Mouse (Mus musculus) liver, embryonic 15.5 days (tissue): Measurements from ENCODE around the gene Depdc5. TPM values are rescaled to one million over a fixed set of nuclear protein-coding genes. Genes with fewer than 3 reads are reported as not detected.

Experiments used
- ATAC-seq: fragments of 200-750 bp; cut with Nextera tagmentation; 2 replicates; pipeline ENCODE4 v1.8.0; 2017; ENCODE audit warnings: moderate number of reproducible peaks, mild to moderate bottlenecking, moderate library complexity; ENCODE audit not compliant: insufficient read depth
- H3K27ac ChIP-seq: fragments of 300-500 bp; sonication (generic); replicated peaks from 2 replicates; pipeline ENCODE4 v1.5.1; 2015; ENCODE audit warnings: mild to moderate bottlenecking, inconsistent platforms
- H3K27me3 ChIP-seq: fragments of 300-500 bp; sonication (generic); 2 replicates; pipeline ENCODE4 v1.6.1; 2015; ENCODE audit warnings: mild to moderate bottlenecking, inconsistent platforms
- H3K36me3 ChIP-seq: fragments of 300-500 bp; sonication (generic); replicated peaks from 2 replicates; pipeline ENCODE4 v1.6.1; 2015; ENCODE audit warnings: moderate library complexity, mild to moderate bottlenecking, inconsistent platforms
- H3K4me1 ChIP-seq: fragments of 300-500 bp; sonication (generic); replicated peaks from 2 replicates; pipeline ENCODE4 v1.6.1; 2015; ENCODE audit warnings: inconsistent platforms
- H3K4me2 ChIP-seq: fragments of 300-500 bp; sonication (generic); 2 replicates; pipeline ENCODE4 v1.6.1; 2015; ENCODE audit warnings: moderate library complexity, mild to moderate bottlenecking, inconsistent platforms
- H3K4me3 ChIP-seq: fragments of 300-500 bp; sonication (generic); replicated peaks from 2 replicates; pipeline ENCODE4 v1.5.1; 2015; ENCODE audit warnings: mild to moderate bottlenecking, inconsistent platforms
- H3K9ac ChIP-seq: fragments of 300-500 bp; sonication (generic); 2 replicates; pipeline ENCODE4 v1.6.1; 2015; ENCODE audit warnings: moderate library complexity, mild to moderate bottlenecking, inconsistent platforms
- H3K9me3 ChIP-seq: fragments of 300-500 bp; sonication (generic); replicated peaks from 2 replicates; pipeline ENCODE4 v1.6.1; 2016; ENCODE audit warnings: inconsistent platforms
- WGBS: fragments of 180-500 bp; shearing (Covaris S2); methylation state at CpG from one replicate; pipeline ENCODE4 v1.1.7; 2015; ENCODE audit warnings: mixed read lengths; ENCODE audit not compliant: insufficient replicate concordance; 5-methylcytosine and 5-hydroxymethylcytosine counted together
- polyA plus RNA-seq: library from polyadenylated mRNA; unstranded; fragments of >200 nt; fragmentation: Nextera tagmentation; extraction: Ambion mirVana; gene quantifications from 2 replicates; pipeline ENCODE4 v1.2.1, GENCODE M21; 2015

Depdc5 gene
- polyA plus RNA-seq, 1 experiment from 2014 or later, result 6.4 TPM

DNA sequence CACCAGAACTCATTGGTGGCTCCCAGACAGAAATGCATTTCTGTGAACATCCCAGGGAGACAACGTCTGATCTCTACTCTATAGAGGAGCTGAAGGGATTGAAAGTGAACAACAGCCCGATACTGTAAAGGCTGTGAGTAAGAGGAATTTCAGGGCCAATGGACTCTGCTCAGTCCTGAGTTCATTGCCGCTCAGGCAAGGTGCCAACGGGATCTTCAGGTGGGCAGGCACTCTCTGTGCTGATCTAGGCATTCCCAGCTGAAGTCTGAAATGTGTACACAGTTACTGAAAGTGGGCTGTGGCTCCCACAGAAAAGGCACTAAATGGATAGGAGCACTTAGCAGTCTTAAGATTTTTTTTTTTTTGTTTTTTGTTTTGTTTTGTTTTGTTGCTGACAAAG, 135.3 kb downstream of the Depdc5 start:
- H3K4me2 ChIP-seq, result no peak overlapping the region
- no peak overlapping the region for H3K27ac ChIP-seq
- H3K9me3 ChIP-seq, result no peaks in the 10 kb centered on the region
- H3K4me1 ChIP-seq, result no peaks in the 10 kb centered on the region; the same call in 1 of the 2 replicates
- ATAC-seq, result no peak
- H3K36me3 ChIP-seq, result no peaks in the 10 kb centered on the region
- H3K9ac ChIP-seq, result no peak overlapping the region
- peaks cover 10% of the 10 kb centered on the region; the same call in 1 of the 2 replicates for H3K27me3 ChIP-seq
- H3K4me3 ChIP-seq, result no peak overlapping the region
- WGBS, result 59% methylated on average over 4 of the region's 4 CpGs

DNA sequence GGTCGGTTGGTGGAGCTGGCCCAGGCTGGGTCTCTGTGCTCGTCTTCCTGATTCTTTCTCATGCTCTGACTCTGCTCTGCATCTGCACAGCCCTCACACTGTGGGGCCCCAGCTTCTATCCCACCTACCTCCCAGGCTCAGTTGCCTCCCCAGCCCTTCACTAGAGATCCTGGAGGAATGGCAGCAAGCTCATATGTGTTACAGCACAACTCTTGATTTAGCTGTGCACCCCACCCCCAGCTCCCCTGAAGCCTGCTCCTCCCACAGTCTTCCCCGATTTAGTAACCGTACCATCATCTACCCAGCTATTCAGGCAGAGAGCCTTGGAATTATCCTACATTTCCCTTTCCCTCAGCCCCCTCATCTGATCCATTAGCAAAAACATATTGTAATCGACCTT, 137.6 kb downstream of the Depdc5 start:
- H3K9me3 ChIP-seq, result no peaks in the 10 kb centered on the region
- no peak overlapping the region for H3K4me2 ChIP-seq
- no peak for ATAC-seq
- no peaks in the 10 kb centered on the region for H3K36me3 ChIP-seq
- H3K9ac ChIP-seq, result no peak overlapping the region
- H3K27me3 ChIP-seq, result peaks cover 18% of the 10 kb centered on the region; the same call in 1 of the 2 replicates
- WGBS, result 62% methylated on average over 5 of the region's 5 CpGs
- H3K27ac ChIP-seq, result no peak overlapping the region
- no peaks in the 10 kb centered on the region; the same call in none of the 2 replicates for H3K4me1 ChIP-seq
- no peak overlapping the region for H3K4me3 ChIP-seq

DNA sequence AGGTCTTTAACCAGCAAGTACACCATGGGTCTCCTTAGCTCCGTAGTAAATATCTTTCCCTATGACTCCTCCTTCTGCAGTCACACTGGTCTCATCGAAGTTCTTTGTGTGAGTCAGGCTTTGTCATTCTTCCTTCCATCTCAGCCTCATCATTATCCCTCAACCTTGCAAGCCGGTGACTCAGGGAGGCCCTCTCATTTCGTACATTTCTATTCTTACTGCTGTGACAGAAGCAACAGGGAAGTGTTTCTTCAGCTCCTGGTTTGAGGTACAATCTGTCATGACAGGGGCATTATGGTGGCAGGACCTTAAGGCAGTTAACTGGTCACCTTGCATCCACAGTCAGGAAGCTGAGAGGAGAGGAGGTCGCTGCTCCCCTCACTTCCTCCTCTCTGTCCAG, 139.3 kb downstream of the Depdc5 start:
- H3K27me3 ChIP-seq, result peaks cover 18% of the 10 kb centered on the region; the same call in 1 of the 2 replicates
- H3K36me3 ChIP-seq, result no peaks in the 10 kb centered on the region
- no peaks in the 10 kb centered on the region; the same call in none of the 2 replicates for H3K4me1 ChIP-seq
- no peaks in the 10 kb centered on the region for H3K9me3 ChIP-seq
- no peak overlapping the region for H3K4me3 ChIP-seq
- no peak overlapping the region for H3K4me2 ChIP-seq
- no peak for ATAC-seq
- no peak overlapping the region for H3K27ac ChIP-seq
- no peak overlapping the region for H3K9ac ChIP-seq
- 60% methylated on average over 5 of the region's 5 CpGs for WGBS

DNA sequence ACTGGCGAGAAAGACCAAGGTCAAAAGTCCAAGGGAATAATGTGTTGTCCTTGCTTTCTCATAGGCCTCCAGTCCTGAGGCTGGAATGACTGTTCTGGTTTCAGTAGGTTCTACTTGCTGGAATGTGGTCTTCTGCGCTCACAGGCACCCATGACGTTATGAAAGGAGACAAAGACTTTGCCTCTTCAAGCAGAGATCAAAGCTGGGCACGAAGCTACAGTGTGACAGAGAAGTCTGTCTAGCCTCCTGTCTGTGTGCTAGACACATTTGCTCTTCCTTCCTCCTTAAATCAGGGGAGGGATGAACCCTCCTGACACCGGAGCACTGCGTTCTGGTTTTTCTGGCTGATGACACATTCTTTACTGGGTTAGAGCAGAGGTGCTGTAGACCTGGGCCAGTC, 140.0 kb downstream of the Depdc5 start:
- Histone ChIP-seq H3K36me3 (no peaks in the 10 kb centered on the region), H3K4me3 (no peak overlapping the region), H3K4me1 (no peaks in the 10 kb centered on the region; the same call in none of the 2 replicates), H3K27ac (no peak overlapping the region), H3K9ac (no peak overlapping the region), H3K4me2 (no peak overlapping the region), H3K27me3 (peaks cover 16% of the 10 kb centered on the region; the same call in 1 of the 2 replicates), H3K9me3 (no peaks in the 10 kb centered on the region)
- no peak for ATAC-seq
- WGBS, result 53% methylated on average over 6 of the region's 6 CpGs

DNA sequence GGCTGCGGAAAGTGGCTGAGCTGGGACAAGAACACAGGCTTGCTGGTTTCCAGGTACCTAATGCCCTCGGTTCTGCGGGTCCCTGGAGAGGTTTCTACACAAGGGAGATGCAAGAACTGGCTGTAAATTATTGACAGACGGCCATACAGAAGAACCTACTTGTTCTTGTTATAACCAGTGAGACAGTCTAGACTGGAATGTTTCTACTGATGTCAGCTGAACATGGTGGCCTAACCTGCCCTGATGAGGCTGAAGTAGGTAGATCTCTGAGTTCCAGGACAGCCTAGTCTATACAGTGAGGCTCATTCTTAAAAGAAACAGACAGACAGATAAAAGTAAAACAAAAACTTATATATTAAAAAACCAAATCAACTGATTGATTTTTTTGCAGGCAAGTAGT, 140.6 kb downstream of the Depdc5 start:
- Histone ChIP-seq H3K27me3 (0 out of 2 replicates have a peak, but pooled peaks cover 15% of the 10 kb centered on the region), H3K9me3 (no peaks in the 10 kb centered on the region), H3K4me2 (no peak overlapping the region), H3K4me1 (no peaks in the 10 kb centered on the region; the same call in 1 of the 2 replicates), H3K27ac (no peak overlapping the region), H3K36me3 (no peaks in the 10 kb centered on the region), H3K4me3 (no peak overlapping the region), H3K9ac (no peak overlapping the region)
- 57% methylated on average over 4 of the region's 4 CpGs for WGBS
- no peak for ATAC-seq

DNA sequence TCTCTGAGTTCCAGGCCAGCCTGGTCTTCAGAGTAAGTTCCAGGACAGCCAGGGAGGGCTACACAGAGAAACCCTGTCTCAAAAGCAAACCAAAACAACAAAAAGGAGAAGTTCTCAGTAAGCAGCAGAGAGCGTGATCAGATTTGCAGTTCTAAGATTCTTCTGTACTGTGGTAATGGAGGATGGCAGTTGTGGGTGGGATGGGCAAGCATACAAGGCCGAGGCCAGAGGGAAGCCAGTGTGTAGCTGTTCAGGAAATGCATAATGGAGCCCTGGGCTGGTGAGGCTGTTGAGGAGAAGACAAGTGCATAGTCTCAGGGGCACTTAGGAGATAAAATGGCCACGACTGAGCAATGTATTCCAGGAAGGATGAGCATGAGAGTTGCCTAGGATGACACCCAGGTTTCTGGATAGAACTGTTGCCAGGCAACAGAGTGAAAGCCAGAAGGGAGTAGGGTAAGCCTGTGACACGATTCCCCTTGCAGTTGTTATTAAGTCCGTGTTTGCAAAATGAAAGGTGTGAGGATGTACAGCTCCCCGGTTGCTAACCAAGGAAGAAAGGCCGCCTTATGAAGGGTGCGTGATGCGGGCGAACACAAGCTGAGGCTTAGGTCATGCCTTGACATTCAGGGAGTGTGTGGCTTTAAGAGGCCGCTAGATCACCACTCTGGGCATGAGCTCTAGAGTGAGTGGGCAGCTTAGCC, 142.1 kb downstream of the Depdc5 start:
- Histone ChIP-seq H3K27me3 (peaks cover 22% of the 10 kb centered on the region; the same call in 1 of the 2 replicates), H3K4me1 (no peaks in the 10 kb centered on the region; the same call in 1 of the 2 replicates), H3K4me2 (no peak overlapping the region), H3K9ac (no peak overlapping the region), H3K36me3 (no peaks in the 10 kb centered on the region), H3K9me3 (no peaks in the 10 kb centered on the region), H3K27ac (no peak overlapping the region), H3K4me3 (no peak overlapping the region)
- 58% methylated on average over 11 of the region's 11 CpGs for WGBS
- no peak for ATAC-seq

DNA sequence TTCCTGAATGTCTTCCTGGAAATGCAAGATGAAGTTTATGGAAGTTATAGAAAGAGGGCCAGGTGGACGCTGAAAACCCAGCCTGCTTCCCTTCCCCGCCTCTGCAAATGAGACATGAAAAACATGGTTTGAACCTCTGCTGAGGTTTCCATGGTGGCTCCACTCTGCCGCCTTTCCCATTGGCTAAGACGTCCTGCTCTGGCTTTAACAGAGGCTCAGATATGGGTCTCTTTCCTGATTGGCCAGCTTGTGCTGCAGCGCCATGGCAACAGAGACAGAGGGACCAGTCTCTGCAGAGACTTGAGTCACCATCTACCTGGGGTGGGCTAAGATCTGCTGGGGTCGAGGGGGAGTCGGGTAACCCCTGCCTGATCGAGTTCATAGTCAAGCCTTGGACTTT, 143.2 kb downstream of the Depdc5 start:
- ATAC-seq, result no peak
- WGBS, result 43% methylated on average over 8 of the region's 8 CpGs
- H3K4me2 ChIP-seq, result no peak overlapping the region

DNA sequence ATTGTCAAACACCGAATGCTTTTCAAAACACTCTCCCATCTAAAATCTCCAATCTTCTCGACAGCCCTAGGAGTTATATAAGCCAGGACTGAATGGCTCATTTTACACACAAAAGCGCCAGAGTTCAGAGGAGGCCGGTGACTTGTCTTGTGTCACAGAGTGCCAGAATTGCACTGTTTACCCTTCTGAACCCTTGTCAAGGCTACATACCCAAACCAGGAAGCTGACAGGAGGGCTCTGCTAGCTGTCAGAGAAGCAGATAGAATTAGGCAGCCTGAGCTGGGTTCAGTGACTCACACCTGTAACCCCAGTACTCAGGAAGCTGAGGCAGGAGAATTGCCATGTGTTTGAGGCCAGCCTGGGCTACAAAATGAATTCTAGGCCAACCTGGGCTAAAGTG, 143.9 kb downstream of the Depdc5 start:
- ATAC-seq, result no peak
- no peak overlapping the region for H3K27ac ChIP-seq

More for the DNA sequence above, 143.2 kb downstream of the Depdc5 start:
- no peaks in the 10 kb centered on the region for H3K9me3 ChIP-seq
- H3K27me3 ChIP-seq, result peaks cover 15% of the 10 kb centered on the region; the same call in 1 of the 2 replicates
- H3K36me3 ChIP-seq, result no peaks in the 10 kb centered on the region
- H3K4me3 ChIP-seq, result no peak overlapping the region
- H3K9ac ChIP-seq, result no peak overlapping the region
- no peak overlapping the region for H3K27ac ChIP-seq
- H3K4me1 ChIP-seq, result peaks cover 2% of the 10 kb centered on the region; the same call in 1 of the 2 replicates

DNA sequence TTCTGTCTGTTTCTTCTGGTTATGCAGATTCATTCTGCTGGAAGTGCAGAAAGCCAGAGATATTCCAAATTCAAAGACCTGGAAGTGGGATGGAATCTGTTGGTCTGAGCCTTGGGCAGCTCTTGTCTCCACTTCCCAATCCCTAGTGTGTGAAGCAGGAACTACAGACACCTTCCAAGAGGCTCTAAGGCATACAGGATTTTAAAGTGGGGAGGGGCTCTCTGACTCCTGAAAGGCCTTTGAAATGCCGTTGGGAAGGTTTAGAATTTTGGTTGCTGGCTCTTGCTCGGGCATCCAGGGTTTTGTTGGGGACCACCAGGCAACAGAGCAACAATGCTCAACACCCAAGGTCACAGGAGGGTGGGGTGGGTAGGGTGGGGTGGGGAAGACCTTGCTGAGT, 145.8 kb downstream of the Depdc5 start:
- 46% methylated on average over 2 of the region's 2 CpGs for WGBS
- no peak overlapping the region for H3K4me3 ChIP-seq
- ATAC-seq, result no peak
- no peak overlapping the region for H3K9ac ChIP-seq
- H3K27ac ChIP-seq, result peak overlapping the region; percentile 19; the same call in 1 of the 2 replicates
- no peaks in the 10 kb centered on the region for H3K9me3 ChIP-seq
- no peak overlapping the region for H3K4me2 ChIP-seq
- peaks cover 19% of the 10 kb centered on the region; the same call in 1 of the 2 replicates for H3K27me3 ChIP-seq
- no peaks in the 10 kb centered on the region for H3K36me3 ChIP-seq
- H3K4me1 ChIP-seq, result peaks cover 4% of the 10 kb centered on the region; the same call in 1 of the 2 replicates

More for the DNA sequence above, 143.9 kb downstream of the Depdc5 start:
- Histone ChIP-seq H3K9ac (no peak overlapping the region), H3K4me2 (no peak overlapping the region), H3K4me1 (peaks cover 4% of the 10 kb centered on the region; the same call in 1 of the 2 replicates), H3K36me3 (no peaks in the 10 kb centered on the region), H3K27me3 (peaks cover 15% of the 10 kb centered on the region; the same call in 1 of the 2 replicates), H3K4me3 (no peak overlapping the region), H3K9me3 (no peaks in the 10 kb centered on the region)
- 67% methylated on average over 4 of the region's 4 CpGs for WGBS

DNA sequence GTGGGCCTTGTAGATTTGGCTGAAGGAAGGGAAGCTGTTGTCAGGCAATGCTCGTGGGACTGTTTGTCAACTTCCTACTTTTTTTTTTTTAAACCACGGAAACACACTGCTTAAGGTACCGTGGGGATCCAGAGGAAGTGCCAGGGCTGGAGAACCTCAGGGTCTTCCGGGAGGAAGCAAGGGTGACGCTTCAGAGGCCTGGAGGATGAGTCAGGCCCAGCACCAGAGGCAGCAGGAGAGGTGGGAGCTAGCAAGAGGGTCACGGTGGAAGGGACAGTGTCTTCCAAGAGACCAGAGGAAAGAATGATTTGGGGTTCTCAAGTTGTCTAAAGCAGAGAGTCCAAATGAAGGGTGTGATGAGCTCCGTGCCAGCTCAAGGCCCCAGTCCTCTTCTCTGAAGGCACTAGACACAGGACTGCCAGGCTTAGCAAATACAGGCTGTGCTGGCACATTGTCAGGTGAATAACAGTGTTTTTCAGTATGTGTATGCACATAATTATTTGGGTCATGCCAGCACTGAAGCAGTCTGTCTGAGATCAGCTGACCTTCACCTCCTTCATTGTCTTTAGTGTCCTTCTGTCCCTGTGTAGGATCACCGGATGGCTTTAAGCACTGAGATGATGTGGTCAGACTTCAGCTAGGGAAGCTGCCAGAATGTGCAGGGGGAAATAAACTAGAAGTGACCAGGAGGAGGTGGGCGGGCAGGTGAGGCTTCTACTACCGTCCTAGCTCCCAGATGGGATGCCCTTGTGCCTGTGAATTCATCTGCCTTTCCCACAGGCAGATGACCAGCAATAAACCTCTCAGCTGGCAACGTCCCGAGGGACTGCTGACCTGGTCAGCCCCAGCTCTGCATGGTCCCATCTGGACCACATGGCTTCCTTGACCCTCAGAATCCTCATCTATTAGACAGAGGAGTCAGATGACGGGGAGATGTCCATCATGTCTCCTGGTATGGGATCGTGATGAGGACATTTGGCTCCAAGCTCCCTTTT, 146.6 kb downstream of the Depdc5 start:
- no peak overlapping the region for H3K4me3 ChIP-seq
- no peaks in the 10 kb centered on the region for H3K36me3 ChIP-seq
- peaks cover 15% of the 10 kb centered on the region; the same call in 1 of the 2 replicates for H3K27me3 ChIP-seq
- ATAC-seq, result 0 out of 2 replicates have a peak, but pooled peaks have one; percentile 17
- no peak overlapping the region for H3K9ac ChIP-seq
- no peaks in the 10 kb centered on the region for H3K9me3 ChIP-seq
- H3K4me1 ChIP-seq, result peaks cover 4% of the 10 kb centered on the region
- H3K27ac ChIP-seq, result 0 out of 2 replicates have a peak overlapping the region, but pooled peaks have one; percentile 1
- H3K4me2 ChIP-seq, result no peak overlapping the region
- 46% methylated on average over 14 of the region's 14 CpGs for WGBS
